Mouse (Mus musculus) liver, postnatal 0 days (tissue): ENCODE measurements at regions not wholly inside any gene's neighbourhood (a gene's known extent, or its start where the extent isn't known, plus 50 kb on each side); places are given as distances from the start of the nearest gene placed in this dataset.

Experiments
- ATAC-seq: fragments of 200-750 bp; cut with Nextera tagmentation; 2 replicates; pipeline ENCODE4 v1.8.0; 2017; ENCODE audit warnings: mild to moderate bottlenecking, moderate library complexity
- DNase-seq: peaks from one replicate; pipeline ENCODE4 v3.0.0-alpha.2; 2016
- H3K27ac ChIP-seq: fragments of 300-500 bp; sonication (generic); 2 replicates; pipeline ENCODE4 v1.5.1; 2014; ENCODE audit warnings: antibody characterized with exemption, moderate library complexity, mild to moderate bottlenecking, low read depth
- H3K27me3 ChIP-seq: fragments of 300-500 bp; sonication (generic); 2 replicates; pipeline ENCODE4 v1.6.1; 2014; ENCODE audit warnings: low read length, control low read depth, mixed read lengths; ENCODE audit not compliant: insufficient read depth
- H3K36me3 ChIP-seq: fragments of 300-500 bp; sonication (generic); replicated peaks from 2 replicates; pipeline ENCODE4 v1.6.1; 2014; ENCODE audit warnings: mild to moderate bottlenecking, control low read depth, low read length, moderate library complexity, mixed read lengths; ENCODE audit not compliant: insufficient read depth
- H3K4me1 ChIP-seq: fragments of 300-500 bp; sonication (generic); 2 replicates; pipeline ENCODE4 v1.6.1; 2014; ENCODE audit warnings: antibody characterized with exemption, mild to moderate bottlenecking, control low read depth; ENCODE audit not compliant: insufficient read depth
- H3K4me2 ChIP-seq: fragments of 300-500 bp; sonication (generic); 2 replicates; pipeline ENCODE4 v1.6.1; 2014; ENCODE audit warnings: low read depth, mild to moderate bottlenecking, low read length, moderate library complexity, mixed read lengths
- H3K4me3 ChIP-seq: fragments of 300-500 bp; sonication (generic); 2 replicates; pipeline ENCODE4 v1.5.1; 2014; ENCODE audit warnings: low read depth, low read length
- H3K9ac ChIP-seq: fragments of 300-500 bp; sonication (generic); replicated peaks from 2 replicates; pipeline ENCODE4 v1.6.1; 2014; ENCODE audit warnings: mild to moderate bottlenecking, moderate library complexity
- H3K9me3 ChIP-seq: fragments of 300-500 bp; sonication (generic); 2 replicates; pipeline ENCODE4 v1.6.1; 2016; ENCODE audit warnings: mild to moderate bottlenecking, control low read depth, low read length, mixed read lengths
- CTCF ChIP-seq: sonication (generic); IDR thresholded peaks from 2 replicates; pipeline ENCODE4 v1.5.1; 2016; ENCODE audit warnings: antibody characterized with exemption, low read depth
- EP300 ChIP-seq: IDR thresholded peaks from 2 replicates; pipeline ENCODE4 v1.6.1; 2016; ENCODE audit warnings: antibody characterized with exemption, low read depth, mild to moderate bottlenecking
- WGBS: fragments of 180-500 bp; shearing (Covaris S2); extraction: QIAGEN DNeasy Blood & Tissue Kit; methylation state at CpG from one replicate; pipeline ENCODE4 v1.1.7; 2014; ENCODE audit not compliant: insufficient replicate concordance; 5-methylcytosine and 5-hydroxymethylcytosine counted together

DNA sequence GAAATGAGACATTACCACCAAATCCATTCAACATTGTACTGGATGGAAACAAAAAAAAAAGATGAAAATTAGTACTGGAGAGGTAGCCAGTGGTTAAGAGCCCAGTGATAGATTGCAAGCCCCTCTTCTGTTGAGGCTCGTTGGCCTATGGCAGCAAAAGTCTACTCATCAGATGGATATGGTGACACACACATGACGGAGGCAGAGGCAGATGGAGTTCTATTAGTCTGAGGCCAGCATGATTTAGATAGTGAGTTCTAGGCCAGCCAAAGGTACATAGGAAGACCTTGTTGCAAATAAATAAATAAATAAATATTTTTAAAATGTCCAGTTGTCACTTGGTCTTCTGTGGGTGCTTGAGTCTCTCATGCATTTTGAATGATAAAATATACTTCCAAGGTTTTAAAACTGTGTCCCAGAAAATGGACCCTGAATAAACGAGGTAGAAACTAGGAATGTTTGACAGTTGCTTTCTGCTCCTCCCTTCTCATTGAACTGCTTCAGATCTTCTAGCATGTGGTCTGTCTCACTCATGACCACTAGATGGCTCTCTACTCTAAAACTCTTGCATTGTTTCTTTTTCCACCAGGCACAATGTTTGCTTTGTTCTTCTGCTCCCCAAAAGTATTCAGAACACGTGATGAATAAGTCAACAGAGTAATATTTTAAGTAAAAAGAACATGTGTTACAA lies 286.4 kb upstream of the Myo3a start:
- DNase-seq, result no peak
- H3K9me3 ChIP-seq, result no peaks in the 10 kb centered on the region
- H3K9ac ChIP-seq, result no peak overlapping the region
- H3K27ac ChIP-seq, result no peak overlapping the region
- no peak for ATAC-seq
- H3K4me3 ChIP-seq, result no peak overlapping the region
- H3K4me1 ChIP-seq, result no peaks in the 10 kb centered on the region
- H3K4me2 ChIP-seq, result no peak overlapping the region
- TF ChIP-seq CTCF (peak; percentile 63), EP300 (no peak)
- H3K27me3 ChIP-seq, result no peaks in the 10 kb centered on the region
- WGBS, result 40% methylated on average over 4 of the region's 4 CpGs
- H3K36me3 ChIP-seq, result no peaks in the 10 kb centered on the region

DNA sequence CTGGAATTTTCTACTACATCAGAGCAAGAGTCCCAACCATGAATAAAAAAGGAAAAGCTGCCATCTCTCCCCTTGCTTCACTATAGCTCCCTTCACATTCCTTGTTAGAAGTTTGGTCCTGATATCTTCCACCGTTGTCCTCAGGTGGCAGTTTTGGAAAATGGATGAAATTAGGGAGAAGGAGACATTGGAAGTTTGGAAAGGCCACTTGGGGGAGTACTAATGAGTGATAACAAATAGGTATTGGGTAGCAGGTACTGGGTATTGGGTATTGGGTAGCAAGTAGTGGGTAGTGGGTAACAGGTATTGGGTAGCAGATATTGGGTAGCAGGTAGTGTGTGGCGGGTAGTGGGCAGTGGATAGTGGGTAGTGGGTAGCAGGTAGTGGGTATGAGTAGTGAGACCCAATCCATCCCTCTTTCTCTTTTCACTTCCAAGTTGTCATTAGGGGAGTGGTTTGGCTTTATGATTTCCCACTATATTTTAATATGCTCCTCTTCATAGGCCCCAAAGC lies 285.8 kb upstream of the Myo3a start:
- no peak overlapping the region for H3K9ac ChIP-seq
- TF ChIP-seq CTCF (no peak), EP300 (no peak)
- 55% methylated on average over 2 of the region's 2 CpGs for WGBS
- no peak overlapping the region for H3K27ac ChIP-seq
- H3K4me1 ChIP-seq, result no peaks in the 10 kb centered on the region
- no peak for ATAC-seq
- H3K36me3 ChIP-seq, result no peaks in the 10 kb centered on the region
- H3K4me3 ChIP-seq, result no peak overlapping the region
- H3K4me2 ChIP-seq, result no peak overlapping the region
- H3K9me3 ChIP-seq, result no peaks in the 10 kb centered on the region
- H3K27me3 ChIP-seq, result no peaks in the 10 kb centered on the region
- DNase-seq, result no peak

DNA sequence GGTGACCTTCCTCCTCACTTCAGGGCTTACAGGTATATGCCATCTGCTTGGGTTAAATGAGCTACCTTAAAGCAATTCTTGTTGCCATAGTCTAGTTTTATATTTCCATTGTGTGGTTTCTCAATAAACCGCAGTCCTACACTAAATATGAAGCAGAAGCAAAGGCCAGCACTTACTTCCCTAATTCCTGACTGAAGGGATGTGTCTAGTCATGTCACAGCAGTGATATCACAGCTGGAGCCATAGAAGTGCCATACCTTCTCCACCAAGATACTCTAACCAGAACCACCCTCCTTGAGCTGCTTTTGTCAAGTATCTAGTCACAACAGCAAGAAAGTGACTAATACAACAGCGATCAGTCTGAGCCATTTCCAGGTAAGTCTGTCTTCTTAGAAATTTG lies 283.6 kb upstream of the Myo3a start:
- Histone ChIP-seq H3K9ac (no peak overlapping the region), H3K27ac (no peak overlapping the region), H3K4me2 (no peak overlapping the region), H3K4me1 (no peaks in the 10 kb centered on the region), H3K27me3 (no peaks in the 10 kb centered on the region), H3K36me3 (no peaks in the 10 kb centered on the region), H3K9me3 (no peaks in the 10 kb centered on the region), H3K4me3 (no peak overlapping the region)
- DNase-seq, result no peak
- no peak for TF ChIP-seq CTCF
- no peak for TF ChIP-seq EP300
- ATAC-seq, result no peak
- 68% methylated on average over 2 of the region's 2 CpGs for WGBS

DNA sequence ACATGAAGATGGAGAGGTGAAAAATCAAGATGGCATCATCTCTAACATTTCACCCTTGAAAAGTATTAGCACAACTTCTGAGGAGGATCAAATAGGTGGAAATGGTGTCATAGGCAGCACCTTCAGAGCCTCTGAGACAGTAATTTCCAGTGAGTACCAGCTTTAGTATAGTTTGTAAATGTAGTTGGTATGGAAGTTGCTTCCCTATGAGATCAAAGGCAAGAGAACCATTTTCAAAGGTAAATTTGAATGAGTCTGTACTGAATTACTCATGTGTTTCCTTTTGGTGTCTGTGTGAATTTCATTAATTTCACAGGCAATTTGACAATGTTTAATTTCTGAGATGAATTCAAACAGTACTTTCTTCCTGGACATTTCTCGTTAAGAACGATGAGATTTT lies 280.8 kb upstream of the Myo3a start:
- DNase-seq (no peak), ATAC-seq (no peak)
- H3K4me1 ChIP-seq, result no peaks in the 10 kb centered on the region
- H3K9ac ChIP-seq, result no peak overlapping the region
- H3K4me2 ChIP-seq, result no peak overlapping the region
- H3K36me3 ChIP-seq, result no peaks in the 10 kb centered on the region
- no peaks in the 10 kb centered on the region for H3K27me3 ChIP-seq
- 74% methylated on average over 2 of the region's 2 CpGs for WGBS
- H3K9me3 ChIP-seq, result no peaks in the 10 kb centered on the region
- H3K4me3 ChIP-seq, result no peak overlapping the region
- TF ChIP-seq CTCF (no peak), EP300 (no peak)
- H3K27ac ChIP-seq, result no peak overlapping the region

DNA sequence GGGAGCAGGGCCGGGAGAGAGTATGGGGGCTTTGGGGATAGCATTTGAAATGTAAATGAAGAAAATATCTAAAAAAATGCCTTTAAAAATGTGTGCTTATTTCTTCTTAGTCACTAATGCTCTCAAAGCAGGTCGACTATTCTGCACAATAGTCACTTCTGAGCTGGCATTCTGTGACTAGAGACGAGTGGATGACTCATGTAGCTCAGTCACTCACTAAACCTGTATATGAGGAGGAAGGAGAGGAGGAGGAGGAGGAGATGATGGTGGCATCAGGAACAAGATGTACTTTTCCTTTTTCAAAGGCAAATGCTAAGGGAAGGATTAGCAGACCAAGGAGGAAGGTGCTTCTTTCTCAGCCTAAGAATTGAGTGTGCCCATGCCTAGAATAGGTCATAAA lies 276.0 kb upstream of the Myo3a start:
- Histone ChIP-seq H3K27ac (no peak overlapping the region), H3K27me3 (no peaks in the 10 kb centered on the region), H3K9ac (no peak overlapping the region), H3K4me2 (no peak overlapping the region), H3K9me3 (no peaks in the 10 kb centered on the region), H3K36me3 (no peaks in the 10 kb centered on the region), H3K4me1 (no peaks in the 10 kb centered on the region), H3K4me3 (no peak overlapping the region)
- TF ChIP-seq EP300 (no peak), CTCF (no peak)
- no peak for ATAC-seq
- DNase-seq, result no peak
- whole genome bisulfite sequencing, result 56% methylated on average over 3 of the region's 3 CpGs

DNA sequence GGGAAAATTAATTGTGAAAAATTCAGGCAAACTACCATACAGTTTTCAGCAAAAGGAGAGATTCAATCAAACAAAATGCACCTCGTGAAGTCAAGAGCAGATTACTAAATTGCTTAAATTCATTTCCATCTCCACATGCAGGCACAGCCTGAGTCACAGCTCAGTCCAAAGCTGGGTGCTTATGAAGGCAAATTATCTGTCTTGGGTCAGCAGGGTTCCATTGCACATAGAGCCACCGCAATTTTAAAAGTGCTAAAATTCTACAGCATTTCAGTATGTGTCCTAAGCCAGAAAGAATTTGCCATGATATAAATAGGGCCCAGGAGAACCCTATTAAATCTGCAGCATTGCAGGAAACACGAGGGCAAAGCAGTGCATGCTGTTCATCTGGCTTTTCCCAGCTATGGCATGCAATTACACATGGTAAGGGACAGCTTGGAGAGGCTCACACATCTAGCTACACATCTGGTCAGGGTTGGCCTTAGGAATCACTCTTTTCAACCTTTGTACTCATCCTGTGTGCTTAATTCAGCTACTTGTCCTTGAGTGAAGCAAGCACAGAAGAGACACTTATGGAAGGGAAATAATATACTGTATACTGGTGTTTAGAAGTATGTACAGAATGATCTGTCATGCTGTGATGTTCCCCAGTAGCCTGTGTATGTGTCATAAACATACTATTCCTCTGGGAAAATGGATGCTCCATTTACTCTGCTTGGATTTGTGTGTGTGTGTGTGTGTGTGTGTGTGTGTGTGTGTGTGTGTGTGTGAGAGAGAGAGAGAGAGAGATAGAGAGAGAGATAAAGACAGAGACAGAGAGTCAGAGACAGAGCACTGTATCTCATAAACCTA lies 271.0 kb upstream of the Myo3a start:
- Histone ChIP-seq H3K4me2 (no peak overlapping the region), H3K27me3 (no peaks in the 10 kb centered on the region), H3K9me3 (no peaks in the 10 kb centered on the region), H3K4me3 (no peak overlapping the region), H3K36me3 (no peaks in the 10 kb centered on the region), H3K27ac (no peak overlapping the region), H3K4me1 (no peaks in the 10 kb centered on the region), H3K9ac (no peak overlapping the region)
- no peak for ATAC-seq
- no peak for DNase-seq
- 65% methylated on average over 3 of the region's 3 CpGs for WGBS
- TF ChIP-seq EP300 (no peak), CTCF (no peak)
